Mouse (Mus musculus) inflammation-experienced regulatory T-cells, adult 6 months (primary cell): ENCODE data around the gene Akap10. TPM values are rescaled to one million over a fixed set of nuclear protein-coding genes. Genes with fewer than 3 reads are reported as not detected.
A peak's percentile ranks its signal among the peaks of the same experiment; 100 is the strongest.
"Not testable (repeated sequence)": the region's sequence is repeated elsewhere in the genome, so short reads cannot be mapped to it uniquely, and the experiment has no call there.

Source experiments
- ATAC-seq: one replicate; pipeline ENCODE4 v1.8.0; 2017
- polyA plus RNA-seq, 3 experiments: library from polyadenylated mRNA; unstranded; fragments of 100-300 nt; shearing (Covaris generic); gene quantifications; one replicate each; pipeline ENCODE4 v1.2.1; 2017

Akap10 gene
- 10 to 100 TPM; 20.6 to 26.9 (median 20.9) TPM for polyA plus RNA-seq

DNA sequence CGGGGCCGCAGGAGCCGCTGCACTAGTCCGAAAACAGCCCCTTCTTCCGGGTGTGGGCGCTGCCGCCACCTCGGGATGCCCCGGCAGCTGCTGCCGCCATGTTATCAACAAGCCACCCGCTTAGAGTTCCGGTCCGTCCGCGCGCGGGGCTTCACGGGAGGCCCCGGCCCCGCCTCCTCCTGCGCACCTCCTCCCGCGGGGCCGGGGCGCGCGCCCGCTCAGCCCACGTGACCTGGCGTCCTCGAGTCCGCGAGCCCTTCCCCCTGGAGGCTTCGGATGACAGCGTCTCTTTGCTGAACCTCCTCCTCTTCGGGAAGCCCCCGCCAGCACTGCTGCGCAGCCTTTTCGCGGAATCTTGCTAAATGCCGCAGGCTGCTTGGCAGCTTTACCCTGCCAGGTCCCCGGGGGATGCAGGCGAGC is at the start of gene Akap10:
TSS of gene Akap10 (minus strand) at position 155 of the 420 bp plus-strand sequence.
- ATAC-seq: peak; percentile 92

DNA sequence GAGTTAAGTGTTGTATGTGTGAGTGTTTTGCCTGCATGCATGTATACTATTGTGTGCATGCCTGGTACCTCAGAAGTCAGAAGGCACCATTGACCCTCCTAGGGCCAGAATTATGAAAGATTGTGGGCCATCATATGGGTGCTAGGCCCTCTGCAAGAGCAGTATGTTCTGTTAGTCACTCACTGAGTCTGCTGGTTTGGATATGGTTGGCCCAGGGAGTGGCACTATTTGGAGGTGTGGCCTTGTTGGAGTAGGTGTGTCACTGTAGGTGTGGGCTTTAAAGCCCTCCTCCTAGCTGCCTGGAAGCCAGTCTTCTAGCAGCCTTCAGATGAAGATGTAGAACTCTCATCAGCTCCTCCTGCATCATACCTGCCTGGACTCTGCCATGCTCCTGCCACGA is 45.7 kb upstream of the Akap10 start:
- ATAC-seq: no peak

DNA sequence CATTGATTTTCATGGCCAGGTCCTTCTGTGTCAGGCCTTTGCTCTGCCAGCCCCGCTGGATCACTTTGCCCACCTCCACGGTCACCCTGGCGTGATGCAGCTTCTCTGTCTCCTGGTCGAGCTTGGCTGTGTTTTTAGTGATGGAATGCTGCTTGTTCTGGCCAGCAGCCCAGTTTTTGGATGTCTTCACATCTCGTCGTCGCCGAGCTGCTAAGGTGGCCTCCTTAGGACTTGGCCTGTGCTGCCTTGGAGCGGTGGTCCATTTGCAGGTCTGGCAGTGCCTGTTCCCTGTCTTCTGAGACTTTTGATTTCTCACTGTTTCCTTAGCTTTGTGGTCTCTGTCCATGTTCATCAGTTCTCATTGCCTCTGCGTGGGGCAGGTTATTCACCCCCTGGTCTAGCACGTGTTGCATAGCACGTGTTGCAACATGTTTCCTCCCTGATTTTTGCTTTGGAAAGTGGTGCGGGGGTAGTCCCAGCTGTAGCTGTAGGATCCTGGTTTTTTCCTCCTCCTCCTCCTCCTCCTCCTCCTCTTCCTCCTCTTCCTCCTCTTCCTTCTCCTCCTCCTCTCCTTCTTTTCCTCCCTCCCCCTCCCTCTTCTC is 44.2 kb upstream of the Akap10 start:
- no peak for ATAC-seq

DNA sequence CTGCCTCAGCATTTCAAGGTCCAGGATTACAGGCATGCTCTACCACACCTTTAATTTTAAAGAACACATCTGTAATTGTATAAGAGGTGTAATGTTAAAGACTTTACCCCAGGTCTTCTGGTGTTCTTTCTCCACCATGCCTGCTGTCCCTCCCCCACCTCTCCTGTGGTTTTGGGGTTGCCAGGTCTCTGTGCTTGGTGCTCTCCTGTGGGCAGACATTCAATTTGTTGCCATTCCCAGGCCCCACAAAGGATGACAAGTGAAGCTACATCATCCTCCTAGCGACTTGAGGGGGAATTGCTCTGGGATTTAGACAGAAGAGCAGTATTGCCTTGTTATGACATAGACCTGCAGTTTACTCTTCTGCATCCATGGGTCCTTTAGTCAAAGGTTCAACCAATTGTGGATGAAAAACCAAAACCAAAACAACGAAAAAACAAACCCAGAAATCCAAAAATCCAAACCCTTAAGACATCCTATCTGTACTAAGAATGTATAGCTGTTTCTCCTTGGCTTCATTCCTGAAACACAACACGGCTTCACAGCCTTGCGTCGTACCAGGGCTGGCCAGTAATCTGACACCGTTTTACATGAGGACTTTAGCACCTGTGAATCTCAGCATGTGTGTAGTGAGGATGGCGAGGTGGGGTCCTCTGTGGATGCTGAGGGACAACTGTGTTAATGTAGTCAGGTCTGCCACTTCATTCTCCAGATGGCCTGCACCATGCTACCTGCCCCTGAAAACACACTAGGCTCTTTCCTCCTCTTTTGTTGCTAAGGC is 41.6 kb upstream of the Akap10 start:
- no peak for ATAC-seq

DNA sequence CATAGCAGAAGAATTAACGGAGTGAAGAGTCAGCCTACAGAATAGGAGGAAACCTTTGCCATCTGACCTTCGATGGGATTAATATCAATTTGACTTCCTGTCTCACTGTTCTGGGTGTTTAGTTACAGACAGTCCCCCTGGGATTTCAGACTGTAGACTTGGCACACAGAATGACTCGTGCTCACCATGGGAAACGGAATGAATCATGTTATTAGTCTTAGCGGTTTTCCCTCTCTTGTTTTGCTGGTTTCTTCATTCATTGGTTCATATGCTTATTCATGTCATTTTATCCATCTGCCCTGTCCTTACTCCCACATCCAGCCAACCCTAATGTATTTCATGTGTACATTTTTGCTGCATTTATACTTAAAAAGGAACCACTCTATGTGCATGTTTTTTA is 40.8 kb upstream of the Akap10 start:
- ATAC-seq: no peak

DNA sequence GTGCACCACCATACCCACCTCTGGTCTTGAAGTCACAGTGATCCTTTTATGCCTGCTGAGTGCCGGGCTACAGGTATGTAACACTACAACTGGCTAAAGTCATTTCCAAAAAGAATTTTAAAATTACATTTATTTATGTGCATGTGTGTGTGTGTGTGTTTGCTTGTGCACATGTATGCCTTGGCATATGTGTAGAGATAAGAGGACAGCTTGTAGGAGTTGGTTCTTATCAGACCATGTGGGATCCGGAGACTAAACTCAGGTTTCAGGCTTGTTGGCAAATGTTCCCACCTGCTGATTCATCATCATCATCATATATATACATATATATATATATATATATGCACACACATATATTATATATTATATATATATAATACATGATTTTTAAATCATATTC is 38.8 kb upstream of the Akap10 start:
- ATAC-seq: no peak

DNA sequence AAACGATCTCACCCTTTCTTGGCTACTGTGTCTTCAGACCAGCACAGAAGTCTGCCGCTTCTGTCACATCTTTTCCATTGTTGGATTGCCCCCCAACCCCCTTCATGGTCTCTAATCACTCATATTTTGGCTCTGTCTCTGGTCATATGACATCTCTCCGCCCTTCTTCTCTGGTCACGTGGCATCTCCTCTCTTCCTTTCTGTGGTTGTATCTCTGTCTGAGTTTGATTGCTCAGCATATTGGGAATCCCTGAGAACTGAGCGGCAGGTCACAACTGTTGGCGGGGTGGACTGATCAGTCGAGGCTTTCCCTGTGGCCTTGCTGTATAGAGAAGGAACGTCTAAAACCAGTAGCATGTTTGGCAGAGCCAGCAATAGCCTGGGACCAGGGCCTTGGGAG is 37.0 kb upstream of the Akap10 start:
- no peak for ATAC-seq

DNA sequence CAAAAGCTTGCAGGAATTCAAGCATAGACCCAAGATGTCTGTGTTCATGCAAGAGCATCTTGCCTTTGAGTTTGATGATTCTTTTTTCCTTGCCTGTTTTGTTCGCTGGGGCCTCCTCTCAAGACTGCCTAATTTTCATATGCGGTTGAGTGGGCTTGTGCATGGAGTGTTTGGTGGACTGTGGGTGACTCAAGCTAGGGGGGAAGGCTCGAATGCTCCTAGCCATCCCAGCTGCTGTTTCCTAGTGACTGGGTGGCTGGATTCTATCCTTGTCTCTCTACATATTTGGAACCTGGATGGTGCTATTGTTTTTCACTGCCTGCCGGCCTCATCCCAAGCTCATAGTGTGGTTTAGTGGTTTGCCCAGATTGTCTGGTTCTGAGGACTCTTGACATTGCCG is 34.6 kb upstream of the Akap10 start:
- ATAC-seq: no peak

DNA sequence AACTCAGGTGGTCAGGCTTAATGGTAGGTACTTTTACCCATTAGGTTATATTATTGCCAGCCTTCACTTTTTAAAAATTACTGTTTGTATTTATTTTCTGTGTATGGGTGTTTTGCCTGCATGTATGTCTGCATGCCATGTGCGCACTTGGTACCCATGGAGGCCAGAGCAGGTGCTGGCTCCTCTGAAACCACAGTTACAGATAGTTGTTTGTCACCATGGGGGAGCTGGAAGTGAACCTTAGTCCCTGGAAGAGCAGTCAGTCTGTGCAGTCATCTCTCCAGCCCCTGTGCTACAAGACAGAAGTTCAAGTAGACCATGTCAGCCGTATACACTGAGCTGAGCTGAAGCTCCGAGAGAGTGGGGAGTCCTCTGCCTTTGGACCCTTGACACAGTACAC is 33.1 kb upstream of the Akap10 start:
- ATAC-seq: no peak

DNA sequence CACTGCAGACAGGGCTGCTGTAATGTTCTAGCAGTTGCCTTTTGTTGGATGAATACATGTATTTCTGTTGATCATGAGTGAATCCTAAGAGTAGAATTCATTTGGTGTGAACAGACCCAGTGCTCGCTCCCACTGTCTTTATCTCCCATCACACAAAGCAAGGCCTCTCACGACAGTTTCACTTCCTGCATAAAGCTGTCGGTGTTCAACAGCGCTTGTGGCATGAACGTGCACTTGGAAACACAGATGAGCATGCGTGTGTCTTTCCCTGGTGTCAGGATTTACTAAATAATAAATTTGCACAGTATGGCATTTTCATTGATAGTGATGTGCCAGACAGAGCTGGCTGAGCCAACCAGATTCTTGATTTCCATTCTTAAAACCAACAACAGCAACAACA is 32.6 kb upstream of the Akap10 start:
- no peak for ATAC-seq

DNA sequence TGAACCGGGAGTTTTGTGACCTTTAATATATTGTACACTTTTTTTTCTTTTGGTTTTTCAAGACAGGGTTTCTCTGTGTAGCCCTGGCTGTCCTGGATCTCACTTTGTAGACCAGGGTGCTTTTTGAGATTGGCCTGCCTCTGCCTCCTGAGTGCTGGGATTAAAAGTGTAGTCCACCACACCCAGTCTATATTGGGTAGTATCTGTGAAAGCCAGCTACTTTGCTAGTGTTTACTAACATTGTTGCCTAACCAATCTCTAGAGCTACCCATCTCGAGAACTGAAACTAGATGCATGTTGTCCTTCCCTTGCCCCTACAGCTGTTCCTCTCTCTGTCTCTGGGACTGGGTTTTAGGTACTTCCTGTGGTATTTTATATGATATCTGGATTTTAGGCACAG is 30.0 kb upstream of the Akap10 start:
- no peak for ATAC-seq

DNA sequence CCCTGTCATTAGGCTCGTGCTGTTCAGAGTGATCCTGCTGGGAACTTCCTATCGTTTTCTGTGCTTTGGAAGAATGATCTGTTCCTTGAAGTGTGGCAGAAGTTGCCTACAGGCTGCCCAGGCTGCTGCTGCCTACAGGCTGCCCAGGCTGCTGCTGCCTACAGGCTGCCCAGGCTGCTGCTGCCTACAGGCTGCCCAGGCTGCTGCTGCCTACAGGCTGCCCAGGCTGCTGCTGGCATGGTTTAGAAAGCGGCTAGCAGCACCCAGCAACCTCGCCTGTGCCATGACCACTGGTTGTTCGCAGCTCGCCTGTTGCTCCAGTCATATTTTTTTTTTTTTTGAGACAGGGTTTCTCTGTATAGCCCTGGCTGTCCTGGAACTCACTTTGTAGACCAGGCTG is 28.7 kb upstream of the Akap10 start:
- not testable (repeated sequence) for ATAC-seq

DNA sequence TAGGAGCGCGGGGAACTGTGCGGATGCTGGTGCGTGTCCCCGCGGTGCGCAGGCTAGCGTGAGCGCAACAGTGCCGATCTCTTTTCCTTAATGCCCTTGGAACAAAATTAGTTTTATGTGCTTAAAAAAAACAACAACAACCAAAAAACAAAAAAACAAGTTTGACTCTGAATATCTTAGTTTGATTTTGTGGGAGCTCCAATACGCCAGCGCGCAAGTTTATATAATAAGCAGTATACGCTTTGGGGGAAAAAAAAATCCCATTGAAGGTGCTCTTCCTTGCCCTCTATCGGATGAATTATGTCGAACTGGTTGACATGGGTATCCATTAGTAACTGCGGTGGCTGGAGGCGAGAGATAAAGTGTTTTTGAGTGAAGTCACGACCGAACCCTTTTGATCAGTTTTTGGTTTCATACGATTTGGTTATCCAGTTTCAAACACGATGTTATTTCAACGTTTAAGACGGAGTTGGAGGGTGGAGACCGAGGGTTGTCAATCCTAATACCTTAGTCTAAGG is 27.3 kb upstream of the Akap10 start:
- ATAC-seq: peak; percentile 35

DNA sequence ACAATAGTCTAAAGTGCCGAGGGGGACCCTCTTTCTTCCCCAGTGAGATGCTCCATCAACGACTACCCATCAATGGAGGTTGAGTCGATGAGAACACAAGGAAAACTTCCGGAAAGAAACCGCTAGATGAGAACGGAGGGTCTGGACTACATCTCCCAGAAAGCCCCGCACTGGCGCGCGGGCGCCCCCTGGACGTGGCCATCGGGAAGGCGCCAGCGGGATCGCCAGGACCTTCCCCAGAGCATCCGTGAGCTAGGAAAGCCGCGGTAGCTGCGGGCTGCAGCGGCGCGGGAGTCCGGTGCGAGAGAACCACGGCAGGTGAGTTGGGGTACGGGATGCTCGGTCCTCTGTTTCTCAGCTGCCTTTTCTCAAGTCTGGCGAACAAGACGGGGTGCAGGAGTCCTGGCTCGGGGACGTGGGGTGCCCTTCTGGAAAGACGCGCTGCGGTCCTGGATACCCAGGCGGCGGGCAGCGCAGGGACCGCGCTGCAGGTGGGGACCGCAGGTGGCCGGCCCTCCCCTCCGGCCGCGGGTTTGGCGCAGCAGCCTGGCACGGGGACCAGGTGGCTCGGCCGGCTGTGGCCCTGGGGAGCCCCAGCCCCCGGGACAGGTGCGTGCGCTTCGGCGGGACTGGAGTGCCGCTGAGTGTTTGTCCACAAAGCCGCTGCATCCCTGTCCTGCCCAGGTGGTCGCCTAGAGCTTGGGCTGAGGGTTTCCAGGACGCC is 26.7 kb upstream of the Akap10 start, which contains the start of gene Specc1:
TSS of gene Specc1 (plus strand) at position 192 of the 724 bp plus-strand sequence.
- peak; percentile 99 for ATAC-seq

DNA sequence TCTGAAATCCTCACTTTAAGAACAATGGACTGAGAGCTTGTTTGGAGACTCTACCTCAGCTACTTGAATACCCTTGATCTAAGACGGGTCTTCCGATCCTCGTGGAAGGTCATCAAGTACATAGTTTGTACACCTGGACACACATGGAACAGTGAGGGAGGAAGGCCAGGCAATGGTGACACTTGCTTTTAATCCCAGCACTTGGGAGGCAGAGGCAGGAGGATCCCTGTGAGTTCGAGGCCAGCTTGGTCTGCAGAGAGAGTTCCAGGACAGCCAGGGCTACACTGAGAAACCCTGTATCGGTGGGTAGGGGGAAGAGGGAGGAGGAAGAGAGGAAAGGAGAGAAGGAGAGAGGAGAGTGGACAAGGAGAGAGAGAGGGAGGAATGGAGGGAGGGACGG is 25.9 kb upstream of the Akap10 start:
- ATAC-seq: no peak

DNA sequence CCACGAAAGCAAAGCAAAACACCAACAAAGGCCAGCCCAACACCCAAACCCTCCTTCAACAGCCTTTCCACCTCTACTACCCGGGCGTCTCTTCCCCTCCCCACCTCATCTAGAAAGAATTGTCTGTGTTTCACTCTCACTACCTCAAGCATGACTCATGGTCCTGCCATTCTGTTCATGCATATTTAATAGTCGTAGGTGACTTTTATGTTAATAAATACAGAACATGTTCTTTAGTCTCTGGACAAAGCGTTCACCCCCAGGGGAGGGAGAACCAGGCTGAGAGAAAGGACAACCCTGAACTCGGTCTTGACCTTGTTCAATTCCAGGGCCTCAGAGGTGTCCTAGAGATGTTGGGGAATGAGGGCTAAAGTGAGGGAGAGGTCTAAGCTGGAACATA is 25.1 kb upstream of the Akap10 start:
- no peak for ATAC-seq

DNA sequence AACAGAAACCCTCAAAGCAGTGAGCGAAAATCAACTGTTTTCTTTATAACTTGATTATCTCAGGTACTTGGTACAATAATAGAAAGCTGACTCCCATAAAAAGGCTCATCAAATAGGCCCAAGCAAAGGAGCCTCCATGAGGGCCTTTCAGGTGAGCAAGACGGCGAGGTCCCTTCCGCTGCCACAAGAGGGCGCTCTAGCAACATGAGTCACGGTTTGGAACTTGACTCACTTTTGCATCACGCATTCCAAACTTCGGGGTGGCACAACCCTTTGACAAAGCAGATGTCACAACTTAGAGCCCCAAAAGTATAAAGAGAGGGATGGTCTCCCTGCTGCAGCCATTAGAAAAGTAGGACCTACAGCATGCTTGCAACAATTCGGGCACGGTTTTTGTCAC is 20.6 kb upstream of the Akap10 start:
- peak; percentile 74 for ATAC-seq

DNA sequence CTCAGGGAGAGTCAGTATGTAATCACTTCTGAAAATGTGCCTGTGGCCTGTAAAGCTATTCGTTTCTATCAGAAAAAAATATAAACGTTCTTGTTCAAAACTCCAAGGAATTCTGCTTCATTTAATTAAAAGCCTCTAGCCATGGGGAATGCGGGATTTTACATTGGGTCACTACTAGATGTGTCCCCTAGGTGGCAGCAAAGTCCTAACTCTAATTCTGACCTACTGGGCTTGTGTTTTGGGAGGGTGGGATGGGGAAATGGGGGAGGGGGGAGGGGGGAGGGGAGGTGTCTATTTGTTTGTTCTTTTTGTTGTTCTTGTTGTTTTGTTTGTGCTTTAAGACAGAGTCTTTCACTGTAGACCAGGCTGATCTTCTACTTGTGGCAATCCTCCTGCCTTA is 19.3 kb upstream of the Akap10 start:
- peak; percentile 56 for ATAC-seq

DNA sequence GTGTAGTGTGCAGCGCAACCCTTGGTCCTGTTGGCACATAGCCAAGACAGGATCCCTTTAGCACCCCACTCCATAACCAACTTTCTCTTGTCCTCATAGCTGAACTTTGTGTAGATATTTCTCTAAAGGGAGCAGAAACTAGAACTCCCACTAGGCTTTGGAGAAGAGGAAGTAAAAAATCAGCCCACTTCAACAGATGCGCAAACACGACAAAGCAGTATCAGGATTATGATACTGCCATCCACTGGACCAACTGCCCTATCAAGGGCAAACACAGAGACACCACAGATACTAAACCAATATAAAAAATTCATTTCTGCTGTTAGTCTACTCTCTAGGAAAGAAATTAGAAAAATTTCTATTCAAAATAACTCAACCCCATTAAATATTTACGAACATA is 16.6 kb upstream of the Akap10 start:
- no peak for ATAC-seq

DNA sequence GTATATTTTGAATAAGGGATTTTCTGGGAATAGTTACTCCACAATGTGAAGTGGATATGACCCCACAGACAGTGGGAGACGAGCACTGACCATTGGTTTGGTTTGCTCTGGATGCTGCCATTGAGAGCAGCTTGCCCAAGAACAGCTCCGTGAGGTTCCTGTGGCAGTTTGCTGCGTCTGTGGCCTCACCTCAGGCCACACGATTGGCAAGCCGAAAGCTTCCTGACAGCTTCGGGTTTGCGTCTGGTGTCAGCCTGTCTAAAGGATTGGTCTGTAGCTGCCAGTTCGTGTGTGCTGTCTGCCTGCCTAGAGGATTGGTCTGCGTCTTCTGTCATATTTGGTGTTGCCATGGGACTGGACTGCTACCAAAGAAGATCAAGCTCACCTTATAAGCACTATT is 14.4 kb upstream of the Akap10 start:
- no peak for ATAC-seq

DNA sequence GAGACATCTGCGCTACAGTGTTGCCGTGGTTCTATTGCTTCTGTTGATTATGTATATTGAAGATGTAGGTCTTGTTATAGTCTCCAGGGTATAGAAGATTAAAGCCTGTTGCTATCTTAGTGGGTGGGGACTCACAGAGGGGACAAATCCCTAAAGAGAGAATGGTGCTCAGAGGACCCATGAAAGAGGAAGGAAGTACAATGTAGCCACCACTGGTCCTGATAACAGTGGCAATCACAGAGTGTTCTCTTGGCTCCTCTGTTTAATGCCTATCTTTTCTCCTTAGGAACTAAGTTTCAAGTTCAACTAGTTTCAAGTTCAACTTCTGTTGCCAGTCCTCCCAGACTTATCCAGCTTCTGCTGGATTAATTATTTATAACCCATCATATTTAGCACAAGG is 12.9 kb upstream of the Akap10 start:
- no peak for ATAC-seq

DNA sequence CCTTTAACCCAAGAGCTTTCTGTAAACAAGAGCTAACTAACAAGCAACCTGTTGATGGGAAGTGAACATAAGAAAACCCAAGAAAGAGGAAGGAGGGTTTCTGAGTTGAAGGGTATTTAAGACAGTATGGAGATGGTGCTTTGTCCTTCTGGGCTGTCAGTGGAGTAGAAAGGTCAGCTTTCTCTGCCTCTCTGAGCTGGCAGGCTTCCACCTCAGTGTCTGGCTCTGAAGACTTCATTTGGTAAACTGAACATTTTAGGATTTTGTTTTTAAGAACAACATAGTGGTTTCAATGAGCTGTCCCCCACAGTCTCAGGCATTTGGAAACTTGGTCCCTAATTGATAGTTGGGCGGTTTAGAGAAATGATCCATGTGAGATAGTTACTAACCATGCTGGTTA is 7.7 kb upstream of the Akap10 start:
- no peak for ATAC-seq
